Mouse (Mus musculus): Measurements from ENCODE around the gene Aptx.

- TF ChIP-seq POLR2A (IDR thresholded peaks at IDR 0.05; ENCODE audit: low read depth, low read length): no peak
- no peak for TF ChIP-seq CTCF (IDR thresholded peaks at IDR 0.05; ENCODE audit: extremely low read depth, insufficient read depth, insufficient read length, insufficient replicate concordance)
Observed at GRCm38 (mm10) chr4:40725141-40725540, 22.1 kb upstream of the Aptx start.

Data from spleen, adult 2 months (tissue).